Mouse (Mus musculus) forebrain, embryonic 14.5 days (tissue): Measurements from ENCODE around the gene Prf1. TPM values are rescaled to one million over a fixed set of nuclear protein-coding genes. Genes with fewer than 3 reads are reported as not detected.

Source experiments
- ATAC-seq: fragments of 200-750 bp; cut with Nextera tagmentation; 2 replicates; pipeline ENCODE4 v1.8.0; 2017; ENCODE audit warnings: mild to moderate bottlenecking, moderate library complexity
- DNase-seq: peaks from one replicate; pipeline ENCODE4 v3.0.0-alpha.2; 2015; ENCODE audit warnings: low spot score
- H3K27ac ChIP-seq: fragments of 300-500 bp; sonication (generic); 2 replicates; pipeline ENCODE4 v1.5.1; 2014; ENCODE audit warnings: low read depth, mild to moderate bottlenecking, control low read depth, low read length, moderate library complexity
- H3K27me3 ChIP-seq: fragments of 300-500 bp; sonication (generic); replicated peaks from 2 replicates; pipeline ENCODE4 v1.6.1; 2014; ENCODE audit warnings: low read length, control low read depth, mixed read lengths; ENCODE audit not compliant: control insufficient read depth, insufficient read depth
- H3K36me3 ChIP-seq: fragments of 300-500 bp; sonication (generic); 2 replicates; pipeline ENCODE4 v1.6.1; 2014; ENCODE audit warnings: low read length, control low read depth; ENCODE audit not compliant: control insufficient read depth, insufficient read depth
- H3K4me1 ChIP-seq: fragments of 300-500 bp; sonication (generic); 2 replicates; pipeline ENCODE4 v1.6.1; 2014; ENCODE audit warnings: antibody characterized with exemption, low read length, control low read depth; ENCODE audit not compliant: control insufficient read depth, insufficient read depth
- H3K4me2 ChIP-seq: fragments of 300-500 bp; sonication (generic); 2 replicates; pipeline ENCODE4 v1.6.1; 2014; ENCODE audit warnings: mild to moderate bottlenecking, control low read depth, low read length
- H3K4me3 ChIP-seq: fragments of 300-500 bp; sonication (generic); 2 replicates; pipeline ENCODE4 v1.5.1; 2014; ENCODE audit warnings: low read depth, low read length, control low read depth
- H3K9ac ChIP-seq: fragments of 300-500 bp; sonication (generic); 2 replicates; pipeline ENCODE4 v1.6.1; 2014; ENCODE audit warnings: mild to moderate bottlenecking, low read length, control low read depth, moderate library complexity
- H3K9me3 ChIP-seq: fragments of 300-500 bp; sonication (generic); replicated peaks from 2 replicates; pipeline ENCODE4 v1.6.1; 2016; ENCODE audit warnings: low read length, control low read depth, mixed read lengths; ENCODE audit not compliant: control insufficient read depth
- WGBS: fragments of 180-500 bp; shearing (Covaris S2); extraction: QIAGEN DNeasy Blood & Tissue Kit; methylation state at CpG from one replicate; pipeline ENCODE4 v1.1.7; 2014; 5-methylcytosine and 5-hydroxymethylcytosine counted together
- polyA plus RNA-seq: library from polyadenylated mRNA; unstranded; fragments of >200 nt; fragmentation: Nextera tagmentation; extraction: Ambion mirVana; gene quantifications from 2 replicates; pipeline ENCODE4 v1.2.1, GENCODE M21; 2014

Gene Prf1
- polyA plus RNA-seq, 1 experiment from 2014 or later = not detected

DNA sequence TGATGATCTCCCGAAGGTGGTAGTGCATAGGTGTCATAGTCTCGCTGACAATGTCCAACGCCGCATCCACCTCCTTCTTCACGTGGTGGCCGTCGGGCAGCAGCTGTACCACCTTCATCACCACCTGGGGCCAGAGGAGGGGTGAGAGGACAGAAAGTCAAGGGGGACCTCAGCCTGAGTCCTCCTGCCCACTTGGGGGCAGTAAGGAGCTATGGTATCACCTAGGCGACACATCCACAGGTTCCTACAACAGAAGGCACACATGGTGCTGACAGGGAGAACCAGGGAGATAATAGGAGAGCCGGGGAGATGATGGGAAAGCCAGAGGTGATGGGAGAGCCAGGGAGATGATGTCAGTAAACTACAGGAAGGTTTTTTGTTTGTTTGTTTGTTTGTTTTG lies 41.6 kb downstream of the Prf1 start:
- Histone ChIP-seq H3K4me2 (no peak overlapping the region), H3K27ac (no peak overlapping the region), H3K9ac (no peak overlapping the region), H3K4me1 (no peaks in the 10 kb centered on the region), H3K4me3 (no peak overlapping the region), H3K36me3 (no peaks in the 10 kb centered on the region), H3K27me3 (no peaks in the 10 kb centered on the region), H3K9me3 (no peaks in the 10 kb centered on the region)
- DNase-seq = no peak
- ATAC-seq = no peak
- WGBS = 93% methylated on average over 9 of the region's 9 CpGs

DNA sequence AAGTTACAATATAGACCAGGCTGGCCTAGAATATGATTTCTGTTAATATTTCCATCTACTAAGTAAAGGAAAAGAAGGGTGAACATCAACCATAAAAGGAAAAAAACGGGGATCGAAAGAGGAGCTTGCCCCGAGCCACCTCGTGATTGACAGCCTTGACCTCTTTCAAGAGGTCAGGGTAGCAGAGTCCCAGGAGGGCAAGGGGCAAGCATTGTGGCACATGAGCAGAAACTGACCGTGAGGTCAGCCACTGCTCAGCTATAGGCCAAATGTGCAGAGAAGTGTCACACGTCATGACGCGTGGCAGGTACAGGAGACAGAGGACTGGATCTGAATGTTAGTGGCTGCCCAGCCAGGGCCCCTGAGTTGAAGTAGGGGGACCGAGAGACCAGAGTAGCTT lies 42.6 kb downstream of the Prf1 start:
- Histone ChIP-seq H3K9ac (no peak overlapping the region), H3K4me2 (no peak overlapping the region), H3K4me1 (peaks cover 4% of the 10 kb centered on the region; the same call in 1 of the 2 replicates), H3K27me3 (no peaks in the 10 kb centered on the region), H3K4me3 (no peak overlapping the region), H3K27ac (no peak overlapping the region), H3K9me3 (no peaks in the 10 kb centered on the region), H3K36me3 (no peaks in the 10 kb centered on the region)
- no peak for DNase-seq
- WGBS = 83% methylated on average over 9 of the region's 9 CpGs
- ATAC-seq = no peak

DNA sequence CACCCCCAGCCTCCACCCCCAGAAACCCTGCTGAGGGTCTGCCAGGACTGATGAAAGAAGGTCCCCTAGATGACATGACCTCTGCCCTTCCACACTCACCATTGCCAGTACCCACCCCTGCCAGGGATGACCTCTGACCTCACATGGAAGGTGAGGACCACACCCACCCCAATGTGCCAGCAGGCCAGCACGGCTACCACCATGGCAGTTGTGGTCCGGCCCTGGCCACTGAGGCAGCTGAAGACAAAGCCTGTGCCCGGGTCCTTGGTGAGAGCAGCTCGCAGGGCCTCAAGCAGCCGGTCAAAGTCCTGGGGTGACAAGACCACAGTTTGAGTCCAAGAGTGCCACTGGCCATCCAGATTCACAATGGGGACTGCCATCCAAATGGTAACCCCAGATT lies 43.4 kb downstream of the Prf1 start:
- DNase-seq = no peak
- Histone ChIP-seq H3K4me3 (no peak overlapping the region), H3K4me1 (peaks cover 4% of the 10 kb centered on the region; the same call in 1 of the 2 replicates), H3K9ac (no peak overlapping the region), H3K9me3 (no peaks in the 10 kb centered on the region), H3K4me2 (no peak overlapping the region), H3K36me3 (no peaks in the 10 kb centered on the region), H3K27me3 (no peaks in the 10 kb centered on the region), H3K27ac (no peak overlapping the region)
- WGBS = 93% methylated on average over 5 of the region's 5 CpGs
- ATAC-seq = no peak

DNA sequence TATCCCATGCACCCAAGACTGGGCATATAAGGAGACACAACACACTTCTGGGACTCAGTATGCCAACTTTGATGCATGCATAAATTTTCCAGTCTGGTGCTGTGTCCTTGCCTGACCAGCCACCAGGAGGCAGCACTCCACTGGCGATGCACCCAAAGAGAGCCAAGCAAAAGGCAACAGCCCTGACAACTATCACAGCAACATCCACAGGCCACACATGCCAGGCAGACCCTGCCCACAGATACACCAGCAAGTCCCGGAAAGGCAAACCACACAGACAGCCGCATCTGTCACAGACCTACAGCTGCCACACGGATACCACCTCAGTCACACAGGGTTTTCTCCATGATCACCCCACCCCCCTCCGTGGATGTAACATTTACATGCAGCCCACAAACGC lies 43.9 kb downstream of the Prf1 start:
- Histone ChIP-seq H3K9me3 (no peaks in the 10 kb centered on the region), H3K4me2 (no peak overlapping the region), H3K36me3 (no peaks in the 10 kb centered on the region), H3K4me1 (peaks cover 4% of the 10 kb centered on the region; the same call in 1 of the 2 replicates), H3K9ac (no peak overlapping the region), H3K27ac (no peak overlapping the region), H3K4me3 (no peak overlapping the region), H3K27me3 (no peaks in the 10 kb centered on the region)
- WGBS = 78% methylated on average over 6 of the region's 6 CpGs
- DNase-seq = peak; percentile 71
- peak; percentile 65; the same call in 1 of the 2 replicates for ATAC-seq

DNA sequence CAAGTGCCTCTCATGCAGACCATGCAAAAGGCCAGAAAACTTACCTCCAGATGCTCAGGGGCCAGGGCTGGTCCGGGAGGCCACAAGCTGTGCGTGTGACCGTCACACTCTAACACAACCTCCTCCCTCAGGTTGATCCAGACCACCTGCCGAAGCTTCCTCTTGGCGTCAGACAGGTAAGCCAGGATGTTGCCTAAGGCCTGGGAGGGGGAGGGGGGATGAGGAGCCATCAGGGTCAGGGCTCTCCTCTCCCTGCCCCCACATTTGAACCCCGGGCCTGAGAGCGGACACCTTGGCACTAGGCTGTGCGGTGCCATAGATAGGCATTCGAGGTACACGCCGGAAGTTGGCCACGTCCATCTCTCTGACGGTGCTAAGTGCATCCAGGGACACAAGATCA lies 45.1 kb downstream of the Prf1 start:
- no peak overlapping the region for H3K4me2 ChIP-seq
- ATAC-seq (no peak), DNase-seq (no peak)
- no peaks in the 10 kb centered on the region for H3K9me3 ChIP-seq
- no peaks in the 10 kb centered on the region for H3K36me3 ChIP-seq
- no peak overlapping the region for H3K27ac ChIP-seq
- H3K4me3 ChIP-seq = no peak overlapping the region
- 94% methylated on average over 13 of the region's 13 CpGs for WGBS
- no peaks in the 10 kb centered on the region for H3K27me3 ChIP-seq
- no peak overlapping the region for H3K9ac ChIP-seq
- peaks cover 4% of the 10 kb centered on the region; the same call in 1 of the 2 replicates for H3K4me1 ChIP-seq

DNA sequence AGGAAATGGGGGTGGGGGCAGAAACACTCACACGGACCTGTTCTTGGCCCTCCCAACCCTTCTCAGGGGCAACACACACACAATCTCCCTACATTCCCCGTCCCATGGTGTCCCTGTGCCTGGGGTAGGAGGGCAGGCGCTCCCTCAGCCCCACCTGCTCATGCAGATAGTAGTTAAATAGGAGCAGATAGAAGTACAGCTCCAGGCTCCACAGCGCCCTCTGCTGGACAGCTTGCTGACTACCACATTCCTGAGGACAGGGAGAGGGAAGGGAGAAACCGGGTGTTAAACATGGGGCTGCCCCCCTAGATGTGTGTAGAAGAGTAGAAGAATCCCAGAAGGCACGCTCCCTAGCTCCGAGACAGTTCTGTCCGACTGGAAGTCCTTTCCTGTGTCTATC lies 46.3 kb downstream of the Prf1 start:
- Histone ChIP-seq H3K4me1 (peaks cover 4% of the 10 kb centered on the region; the same call in 1 of the 2 replicates), H3K36me3 (no peaks in the 10 kb centered on the region), H3K9me3 (no peaks in the 10 kb centered on the region), H3K27ac (no peak overlapping the region), H3K4me3 (no peak overlapping the region), H3K27me3 (no peaks in the 10 kb centered on the region), H3K9ac (no peak overlapping the region), H3K4me2 (no peak overlapping the region)
- peak; percentile 15; the same call in 1 of the 2 replicates for ATAC-seq
- 61% methylated on average over 8 of the region's 8 CpGs for WGBS
- peak; percentile 45 for DNase-seq

DNA sequence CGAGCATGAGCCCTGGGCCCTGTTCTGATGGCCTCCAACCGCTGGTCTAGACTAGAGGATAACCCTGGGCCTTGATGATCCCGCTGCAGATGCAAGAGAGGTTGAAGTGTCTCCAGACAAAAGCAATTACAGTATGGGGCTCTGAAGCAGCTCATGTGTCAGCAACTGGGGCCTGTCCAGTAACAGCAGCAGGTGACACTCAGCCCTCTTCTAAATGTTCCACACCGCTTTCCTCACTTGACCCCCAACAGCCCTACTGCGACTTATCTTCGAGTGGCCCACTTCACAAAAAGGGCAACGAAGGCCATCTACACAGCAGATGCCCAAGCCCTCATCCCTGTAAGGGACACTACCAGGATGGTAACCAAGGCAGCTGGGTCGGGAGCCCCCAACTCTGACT lies 47.5 kb downstream of the Prf1 start:
- DNase-seq = no peak
- no peaks in the 10 kb centered on the region for H3K9me3 ChIP-seq
- ATAC-seq = no peak
- no peak overlapping the region for H3K9ac ChIP-seq
- WGBS = 78% methylated on average over 8 of the region's 8 CpGs
- no peak overlapping the region for H3K27ac ChIP-seq
- 0 out of 2 replicates have a peak, but pooled peaks cover 5% of the 10 kb centered on the region for H3K36me3 ChIP-seq
- H3K27me3 ChIP-seq = no peaks in the 10 kb centered on the region
- peaks cover 4% of the 10 kb centered on the region; the same call in 1 of the 2 replicates for H3K4me1 ChIP-seq
- H3K4me2 ChIP-seq = no peak overlapping the region
- no peak overlapping the region for H3K4me3 ChIP-seq

DNA sequence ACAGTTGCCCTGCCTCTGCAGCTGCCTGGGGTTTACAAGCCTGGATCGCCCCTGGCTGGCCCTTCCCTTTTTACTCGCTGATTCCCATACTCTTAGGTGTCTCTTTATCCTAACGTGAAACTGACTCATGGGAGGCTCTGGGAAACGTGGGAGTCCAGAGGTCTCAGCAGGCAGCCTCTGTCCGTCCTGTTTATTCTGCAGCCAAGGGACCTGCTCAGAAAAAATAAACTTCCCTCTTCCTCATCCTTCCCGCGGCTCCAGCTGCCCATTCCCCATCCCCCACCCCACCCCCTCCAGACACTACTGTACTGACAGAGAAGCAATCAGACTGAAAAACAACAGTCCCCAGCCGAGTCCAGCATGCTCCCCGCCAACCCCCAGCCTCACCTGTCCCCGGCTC lies 48.7 kb downstream of the Prf1 start:
- WGBS = 45% methylated on average over 10 of the region's 10 CpGs
- 0 out of 2 replicates have a peak, but pooled peaks cover 5% of the 10 kb centered on the region for H3K36me3 ChIP-seq
- no peak for DNase-seq
- H3K4me1 ChIP-seq = peaks cover 4% of the 10 kb centered on the region; the same call in 1 of the 2 replicates
- H3K9me3 ChIP-seq = no peaks in the 10 kb centered on the region
- H3K27me3 ChIP-seq = no peaks in the 10 kb centered on the region
- ATAC-seq = no peak
- no peak overlapping the region for H3K4me2 ChIP-seq
- no peak overlapping the region for H3K4me3 ChIP-seq
- no peak overlapping the region for H3K27ac ChIP-seq
- no peak overlapping the region for H3K9ac ChIP-seq

DNA sequence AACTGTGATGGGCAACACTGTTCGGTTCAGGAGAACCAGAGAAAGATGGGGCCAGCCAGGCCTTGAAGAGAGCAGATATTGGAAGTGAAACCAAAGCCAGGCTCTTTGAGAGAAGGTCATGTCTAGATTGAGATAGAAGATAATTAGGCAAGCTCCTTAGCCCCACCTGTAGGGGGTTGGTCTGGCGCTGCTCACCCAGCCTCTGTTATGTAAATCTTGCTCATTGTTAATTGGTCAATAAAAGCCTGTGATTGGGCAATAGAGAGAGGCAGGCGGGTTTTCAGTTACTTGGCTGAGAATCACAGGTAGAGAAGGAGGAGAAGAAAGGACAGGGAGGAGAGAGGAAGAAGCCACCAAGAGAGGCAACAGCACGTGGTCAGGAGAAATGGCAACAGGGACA lies 53.6 kb downstream of the Prf1 start:
- no peaks in the 10 kb centered on the region for H3K9me3 ChIP-seq
- H3K4me2 ChIP-seq = no peak overlapping the region
- no peaks in the 10 kb centered on the region for H3K27me3 ChIP-seq
- 0 out of 2 replicates have a peak, but pooled peaks cover 5% of the 10 kb centered on the region for H3K36me3 ChIP-seq
- H3K4me1 ChIP-seq = no peaks in the 10 kb centered on the region
- DNase-seq = no peak
- ATAC-seq = no peak
- no peak overlapping the region for H3K4me3 ChIP-seq
- no peak overlapping the region for H3K27ac ChIP-seq
- H3K9ac ChIP-seq = no peak overlapping the region
- WGBS = 50% methylated on average over 4 of the region's 4 CpGs
